Mouse (Mus musculus): ENCODE measurements around the gene Spcs1. TPM values are rescaled to one million over a fixed set of nuclear protein-coding genes. Genes with fewer than 3 reads are reported as not detected.

The Spcs1 gene
- total RNA-seq, 2 experiments from 2014 or later: 166 to 174 TPM

DNA sequence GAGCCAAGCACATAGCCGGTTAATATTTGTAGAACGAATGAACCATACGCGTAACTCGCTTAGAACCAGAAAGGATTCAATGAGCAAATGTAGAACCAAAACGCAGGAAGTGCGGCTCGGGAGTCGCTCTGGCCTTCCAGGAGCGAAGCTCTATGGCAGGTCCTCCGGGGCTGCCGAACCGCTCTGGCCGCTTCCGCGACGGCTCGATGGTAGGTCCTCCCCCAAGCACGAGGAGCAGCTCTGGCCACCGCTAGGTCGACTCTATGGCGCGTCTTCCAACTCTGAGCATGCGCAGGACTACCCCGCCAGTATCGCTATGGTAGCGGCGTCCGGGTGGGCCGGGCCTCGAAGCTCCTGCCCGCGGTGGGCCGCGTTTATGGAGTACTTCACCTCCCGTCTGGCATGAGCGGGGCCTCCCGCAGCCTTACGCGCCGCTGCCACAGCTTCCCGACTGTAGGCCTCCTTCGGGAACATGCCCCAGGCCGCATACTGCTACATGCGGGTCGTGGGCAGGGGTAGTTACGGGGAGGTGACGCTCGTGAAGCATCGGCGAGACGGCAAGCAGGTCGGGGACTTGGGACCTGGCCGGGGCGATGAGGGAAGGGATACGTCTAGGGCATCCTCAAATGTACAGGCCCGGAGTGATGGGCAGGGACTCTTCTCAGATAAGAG lies 50.2 kb downstream of the Spcs1 start, which contains the start of gene Nek4:
Gene Nek4 (plus strand): TSS at position 224 of the 672 bp plus-strand sequence.
- DNase-seq (ENCODE audit: low spot score in 2 of 2): peak; percentile 95 to 97

DNA sequence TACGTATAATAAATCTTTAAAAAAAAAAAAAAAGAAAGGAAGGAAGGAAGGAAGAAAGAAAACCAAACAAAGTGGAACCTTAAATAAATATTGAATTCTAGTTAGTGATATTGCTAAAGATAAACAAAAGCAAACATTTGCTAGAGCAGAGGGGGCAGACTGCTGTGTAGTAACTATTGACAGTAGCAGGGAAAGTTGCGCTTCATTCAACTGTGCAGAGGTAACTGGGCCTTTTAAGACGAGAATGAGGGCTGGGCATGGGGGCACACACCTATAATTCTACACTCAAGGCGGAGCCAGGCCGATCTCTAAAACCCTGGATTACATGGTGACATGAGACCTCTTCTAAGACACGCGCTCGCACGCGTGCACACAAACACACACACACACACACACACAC lies 51.5 kb downstream of the Spcs1 start:
- no peak for DNase-seq (ENCODE audit: low spot score in 2 of 2)

Other genes with a start within 250 kb of the Spcs1 start
- gene Tmem110, start 176.1 kb downstream of the Spcs1 start, total RNA-seq (2021): 10 to 100 TPM; 20.7 to 22.9 TPM
- gene Mustn1, start 122.5 kb downstream of the Spcs1 start, total RNA-seq (2021): 1 to 10 TPM; 2.5 to 3.5 TPM
- gene Itih4, start 115.2 kb downstream of the Spcs1 start, total RNA-seq (2021): under 1 TPM in 1 of 2 experiments, not detected in 1; 0.19 TPM
- gene Itih3, start 77.9 kb downstream of the Spcs1 start, total RNA-seq (2021): 10 to 100 TPM; 25.8 to 32.8 TPM
- not detected for gene Itih1, start 58.4 kb downstream of the Spcs1 start, total RNA-seq (2021)
- 10 to 100 TPM; 17.0 to 21.2 TPM for gene Nek4, start 50.3 kb downstream of the Spcs1 start, total RNA-seq (2021)
- 10 to 100 TPM; 34.0 to 38.2 TPM for gene Glt8d1, start 272 bp downstream of the Spcs1 start, total RNA-seq (2021)
- 10 to 100 TPM; 52.3 to 54.5 TPM for gene Pbrm1, start 17.5 kb upstream of the Spcs1 start, total RNA-seq (2021)
- gene Gnl3, start 17.5 kb upstream of the Spcs1 start, total RNA-seq (2021): 10 to 100 TPM; 42.1 to 53.0 TPM
- gene Smim4, start 127.3 kb upstream of the Spcs1 start, total RNA-seq (2021): 10 to 100 TPM; 22.8 to 29.7 TPM
- 1 to 10 TPM; 1.9 to 4.6 TPM for gene Nt5dc2, start 129.4 kb upstream of the Spcs1 start, total RNA-seq (2021)
- gene Stab1, start 167.0 kb upstream of the Spcs1 start, total RNA-seq (2021): 10 to 100 TPM; 22.3 to 25.0 TPM
- gene Tnnc1, start 206.6 kb upstream of the Spcs1 start, total RNA-seq (2021): 10 to 100 TPM; 18.8 to 20.1 TPM
- gene Nisch, start 215.3 kb upstream of the Spcs1 start, total RNA-seq (2021): 100 to 1,000 TPM; 359 to 363 TPM
- 1 to 10 TPM; 4.7 to 5.3 TPM for gene Sema3g, start 216.2 kb upstream of the Spcs1 start, total RNA-seq (2021)
- gene Phf7, start 249.6 kb upstream of the Spcs1 start, total RNA-seq (2021): 1 to 10 TPM; 3.2 to 4.1 TPM
- 100 to 1,000 TPM; 145 TPM for gene Bap1, start 249.8 kb upstream of the Spcs1 start, total RNA-seq (2021)